Mouse (Mus musculus): Measurements from ENCODE around the gene Spock2.

DNA sequence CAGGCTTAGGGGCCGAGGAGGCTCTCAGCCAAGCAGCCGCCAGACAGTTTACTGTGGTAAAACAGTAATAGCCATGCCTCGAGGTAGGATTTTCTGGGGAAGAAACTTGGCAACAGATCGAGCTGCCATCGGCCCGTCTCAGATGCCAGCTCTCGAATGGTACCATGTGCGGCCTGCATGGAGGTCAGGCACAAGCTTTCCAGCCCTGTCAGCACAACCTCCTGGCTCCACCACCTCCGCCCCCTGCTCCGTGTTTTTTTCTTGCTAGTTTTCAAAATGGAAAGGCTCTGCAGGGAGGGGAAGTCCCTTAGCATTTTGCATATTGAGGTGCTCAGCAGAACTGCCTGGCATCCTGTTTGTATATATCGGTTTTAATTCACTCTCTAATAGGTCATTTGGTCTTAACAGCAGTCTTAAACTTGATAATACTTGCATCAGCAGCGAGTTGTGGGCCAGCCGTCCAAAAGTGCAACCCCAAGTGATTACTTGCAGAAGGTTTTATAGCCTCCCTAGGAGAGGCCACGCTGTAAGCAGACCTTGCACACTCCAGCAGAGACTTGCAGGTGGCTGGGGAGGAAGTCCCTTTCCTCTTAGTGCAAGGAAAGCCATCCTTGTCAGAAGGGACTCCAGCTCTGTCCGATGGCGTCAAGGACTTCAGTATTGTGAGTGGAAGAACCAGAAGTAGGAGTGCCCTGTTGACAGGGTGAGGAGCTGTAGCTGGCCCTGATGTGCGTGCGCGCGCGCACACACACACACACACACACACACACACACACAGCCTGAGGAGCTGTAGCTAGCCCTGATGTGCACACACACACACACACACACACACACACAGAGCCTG lies 24.8 kb upstream of the Spock2 start:
- no peak for TF ChIP-seq TCF12 (IDR thresholded peaks at IDR 0.05; ENCODE audit: insufficient read depth, poor library complexity, severe bottlenecking)
- TF ChIP-seq POLR2A (IDR thresholded peaks at IDR 0.05; ENCODE audit: insufficient read length, low read depth): no peak
- no peak for TF ChIP-seq MAX (IDR thresholded peaks at IDR 0.05; ENCODE audit: low read depth)
- TF ChIP-seq E2F4 (IDR thresholded peaks at IDR 0.05; ENCODE audit: insufficient read depth): no peak
- TF ChIP-seq CEBPB (IDR thresholded peaks at IDR 0.05; ENCODE audit: insufficient read depth, poor library complexity, severe bottlenecking): no peak
- no peak for TF ChIP-seq POLR2AphosphoS2 (IDR thresholded peaks at IDR 0.05; ENCODE audit: insufficient read length, low read depth)
- TF ChIP-seq SRF (IDR thresholded peaks at IDR 0.05; ENCODE audit: control insufficient read depth, insufficient read length, low read depth): no peak
- no peak for TF ChIP-seq MYOD1 (IDR thresholded peaks at IDR 0.05; ENCODE audit: control insufficient read depth in 1 of 3, insufficient read length in 2 of 3, low read depth in 2 of 3)
- no peak for TF ChIP-seq USF1 (IDR thresholded peaks at IDR 0.05; ENCODE audit: low read depth)
- no peak for TF ChIP-seq MYOG (IDR thresholded peaks at IDR 0.05; ENCODE audit: control insufficient read depth in 1 of 3, insufficient read depth in 1 of 3, insufficient read length in 2 of 3, low read depth in 2 of 3)
